Mouse (Mus musculus): Measurements from ENCODE around the gene Pip4k2a. TPM values are rescaled to one million over a fixed set of nuclear protein-coding genes. Genes with fewer than 3 reads are reported as not detected.

Pip4k2a gene
- total RNA-seq, 2 experiments from 2014 or later, result 34.3 to 44.2 TPM

DNA sequence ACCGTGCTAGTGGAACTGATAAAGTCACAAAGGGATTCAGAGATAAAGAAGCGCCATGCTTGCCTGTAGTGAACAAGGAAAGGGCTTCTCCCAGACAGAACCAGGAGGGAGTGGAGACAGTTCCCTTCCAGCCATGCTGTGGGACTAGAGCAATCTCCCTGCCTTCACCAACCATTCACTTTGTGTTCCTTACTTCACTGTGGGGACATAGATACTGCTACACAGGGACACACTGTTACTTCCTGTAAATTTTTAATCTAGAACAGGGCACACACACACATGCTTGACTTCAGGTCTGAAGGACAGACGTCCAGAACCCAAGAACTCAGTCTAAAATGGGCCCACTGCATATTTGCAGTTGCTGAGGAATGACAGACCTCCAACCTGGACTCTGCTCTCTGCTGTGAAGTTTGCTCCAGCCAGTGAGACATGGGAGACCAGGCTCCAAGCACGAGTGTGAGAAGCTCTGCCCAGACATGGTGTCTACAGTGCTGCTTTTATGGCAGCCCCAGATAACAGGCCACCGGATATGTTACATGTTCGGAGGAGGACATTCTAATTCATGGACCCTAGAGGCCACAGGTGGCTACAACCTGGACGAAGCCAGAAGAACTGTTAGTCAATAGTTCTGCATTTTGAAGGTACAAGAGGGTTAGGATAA lies 69.2 kb downstream of the Pip4k2a start:
- intact Hi-C loops (cut with DNase I), result no loop called here
- no peak for DNase-seq

DNA sequence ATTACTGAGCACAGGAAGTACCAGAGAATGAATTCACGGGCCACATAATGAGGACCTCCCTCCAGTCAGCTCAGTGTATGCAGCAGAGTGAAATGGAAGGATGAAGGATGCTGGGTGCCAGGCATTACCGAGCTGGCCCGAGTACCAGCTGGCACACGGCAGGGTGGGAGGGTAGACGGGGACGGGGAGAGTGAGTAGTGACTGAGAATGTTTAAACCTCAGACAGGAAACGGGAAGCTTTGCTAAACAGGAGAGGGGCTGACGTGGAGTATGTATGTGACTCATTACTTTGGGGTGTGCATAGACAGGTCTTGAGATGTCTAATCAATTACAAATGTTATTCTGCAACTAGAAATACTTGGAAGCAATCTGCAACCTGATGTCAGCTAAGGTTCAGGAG lies 69.7 kb downstream of the Pip4k2a start:
- intact Hi-C loops (cut with DNase I), result no loop called here
- DNase-seq, result peak; percentile 48

DNA sequence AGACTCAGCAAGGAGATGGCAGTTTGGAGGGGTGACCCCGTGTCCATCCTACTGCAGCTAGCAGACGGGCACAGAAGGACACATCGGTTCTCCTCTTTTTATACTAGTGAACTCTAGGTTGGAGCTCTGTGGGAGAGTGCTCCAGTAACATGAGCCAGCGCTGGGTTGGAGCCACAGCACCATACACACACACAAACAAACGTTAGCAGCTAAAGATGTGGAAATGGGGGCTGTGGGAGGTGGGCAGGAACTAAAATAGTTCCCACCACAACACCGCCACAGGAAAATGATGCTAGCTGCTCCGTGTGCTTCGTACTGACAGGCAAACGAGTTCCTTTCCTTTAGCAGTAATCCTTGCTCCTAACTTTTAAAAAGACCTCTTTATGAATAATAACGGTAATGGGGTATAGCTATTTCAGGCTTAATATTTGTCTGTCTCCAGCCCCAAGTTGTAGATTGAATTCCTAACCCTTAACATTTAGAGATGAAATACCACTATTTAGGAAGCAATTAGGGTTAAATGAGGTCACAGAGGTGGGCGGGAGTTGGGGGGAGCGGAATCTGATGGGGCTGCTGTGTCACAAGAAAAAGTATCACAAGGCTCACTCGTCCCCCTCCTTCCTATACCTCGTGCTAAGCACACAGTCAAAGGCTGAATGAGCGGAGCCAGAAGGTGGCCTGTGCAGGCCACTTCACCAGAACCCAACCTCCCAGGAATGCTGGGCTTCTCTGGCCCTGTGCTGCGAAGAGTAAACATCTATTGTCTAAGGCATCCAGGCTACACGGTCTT lies 73.9 kb downstream of the Pip4k2a start:
- DNase-seq, result no peak
- intact Hi-C loops (cut with DNase I), result no loop called here

DNA sequence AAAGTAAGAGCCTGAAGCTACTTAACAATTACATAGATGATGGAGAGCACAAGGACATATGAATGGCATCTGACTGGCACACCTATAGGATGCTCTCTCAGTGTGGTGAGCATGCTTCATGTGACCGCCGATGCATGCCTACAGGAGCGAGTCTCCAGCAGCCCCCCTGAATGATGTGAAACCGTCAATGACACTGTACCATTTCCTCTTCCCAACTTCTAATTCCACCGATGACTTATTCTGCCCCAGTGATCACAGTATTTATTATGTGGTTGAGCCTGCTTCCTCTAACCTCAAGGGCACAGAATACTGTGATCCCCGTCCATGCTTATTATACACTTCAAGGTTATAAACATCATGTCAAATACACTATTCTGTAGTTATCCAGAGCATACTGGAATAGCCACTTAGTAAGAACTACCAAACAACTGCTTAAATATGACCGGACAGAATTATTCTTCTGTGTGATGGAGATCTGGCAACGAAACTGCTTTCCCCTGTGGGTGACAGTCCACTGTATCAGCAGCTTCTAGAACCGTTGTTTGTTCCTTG lies 74.8 kb downstream of the Pip4k2a start:
- intact Hi-C loops (cut with DNase I), result no loop called here
- no peak for DNase-seq

DNA sequence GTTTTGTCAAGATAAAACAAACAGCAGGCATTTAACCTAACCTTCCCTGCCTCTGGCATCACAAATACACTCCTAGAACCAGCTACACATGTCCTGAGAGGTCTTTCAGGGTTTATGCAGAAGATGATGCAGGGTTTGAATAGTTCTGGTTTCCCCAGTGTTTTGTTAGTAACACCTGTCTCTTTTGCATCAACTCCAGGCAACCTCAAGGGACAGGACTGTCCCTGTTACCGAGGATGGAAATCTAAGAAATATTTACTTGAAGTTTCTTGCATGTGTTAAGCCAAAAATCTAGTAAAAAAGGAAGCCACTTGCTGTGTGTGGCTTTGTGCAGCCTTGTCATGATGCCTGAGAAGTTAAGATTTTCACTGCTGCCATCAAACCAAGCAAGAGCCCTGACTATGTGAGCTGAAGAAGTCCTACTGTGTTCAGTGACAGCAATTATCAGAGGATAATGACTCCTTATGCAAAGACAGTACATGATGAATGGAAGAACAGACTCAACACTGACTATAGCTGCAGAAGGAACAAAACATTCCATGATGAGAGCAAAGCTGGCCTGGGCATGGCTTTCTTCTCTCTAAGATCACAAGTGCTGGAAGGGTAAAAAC lies 76.3 kb downstream of the Pip4k2a start:
- no peak for DNase-seq
- intact Hi-C loops (cut with DNase I), result no loop called here

DNA sequence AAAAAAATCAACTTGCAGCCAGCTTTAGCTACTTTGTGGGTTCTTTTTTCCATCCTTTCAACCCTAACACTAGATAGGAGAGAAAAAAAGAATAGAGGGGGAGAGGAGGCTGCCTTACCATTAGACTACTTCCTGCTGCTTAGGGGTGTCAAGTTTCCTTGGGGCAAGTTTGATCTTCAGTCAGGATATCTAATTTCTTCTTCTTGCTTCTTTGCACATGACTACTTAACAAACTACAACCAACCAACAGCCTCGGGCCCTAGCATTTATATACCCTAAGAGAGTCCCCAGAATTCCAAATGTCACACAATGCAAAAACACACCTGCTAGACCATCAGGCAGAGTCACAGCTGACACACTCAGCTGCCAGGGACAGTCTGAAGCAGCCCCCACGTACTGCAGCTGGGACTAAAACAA lies 77.5 kb downstream of the Pip4k2a start:
- intact Hi-C loops (cut with DNase I), result no loop called here
- no peak for DNase-seq

DNA sequence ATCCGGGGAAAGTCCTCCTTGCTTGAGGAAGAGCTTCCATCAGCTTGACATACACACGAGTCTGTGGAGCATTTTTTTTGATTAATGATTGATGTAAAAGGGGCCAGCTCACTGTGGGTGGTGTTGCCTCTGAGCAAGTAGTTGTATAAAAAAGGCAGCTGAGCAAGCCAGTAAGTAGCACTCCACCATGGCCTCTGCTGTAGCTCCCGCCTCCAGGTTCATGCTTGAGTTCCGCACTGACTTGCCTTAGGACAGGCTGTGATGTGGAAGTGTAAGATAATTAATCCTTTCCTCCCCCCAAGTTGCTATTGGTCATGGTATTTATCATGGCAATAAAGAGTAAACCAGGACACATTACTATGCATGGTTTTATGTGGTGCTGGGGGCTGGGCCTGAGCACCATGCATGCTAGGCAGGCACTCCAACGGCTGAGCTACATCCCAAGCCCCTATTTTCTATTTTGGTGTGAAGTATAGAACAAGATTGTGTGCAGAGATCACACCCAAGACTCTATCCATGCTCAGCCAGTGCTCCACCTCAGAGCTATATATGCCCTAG lies 78.0 kb downstream of the Pip4k2a start:
- DNase-seq, result no peak
- intact Hi-C loops (cut with DNase I), result no loop called here

DNA sequence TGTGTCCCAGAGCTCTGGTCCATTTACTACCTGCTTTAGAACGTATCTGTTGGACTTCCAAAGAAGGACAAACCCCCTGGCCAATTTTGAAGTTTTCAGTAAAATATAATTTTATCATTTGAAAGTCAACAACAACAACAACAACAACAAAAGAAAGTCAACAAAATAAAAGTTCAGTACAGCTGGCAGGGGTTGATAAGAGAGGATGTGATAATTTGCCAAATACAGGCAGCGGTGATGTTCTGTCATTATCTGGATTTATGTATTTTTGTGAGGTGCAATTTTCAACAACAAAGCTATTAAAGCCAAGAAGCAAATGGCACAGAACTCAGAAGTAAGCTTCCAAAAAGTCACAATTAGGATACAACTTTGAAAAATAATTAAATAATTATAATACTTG lies 80.1 kb downstream of the Pip4k2a start:
- no peak for DNase-seq
- intact Hi-C loops (cut with DNase I), result no loop called here

DNA sequence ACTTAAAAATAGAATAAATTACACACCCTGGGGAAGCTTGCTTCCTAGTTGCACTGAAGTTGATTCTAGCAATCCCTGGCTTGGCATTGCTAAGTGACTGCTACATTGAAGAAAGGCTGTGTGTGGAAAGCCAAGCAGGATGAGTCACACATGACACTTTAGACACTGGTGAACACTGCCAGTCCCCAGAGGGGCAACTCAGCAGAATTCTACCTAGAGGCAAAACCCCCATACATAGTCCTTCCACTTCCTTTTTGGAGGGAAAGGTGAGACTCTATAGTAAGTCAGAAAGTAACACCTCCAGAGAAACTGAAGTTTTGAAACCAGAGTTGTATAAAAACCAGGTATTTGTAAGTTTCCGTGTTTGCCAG lies 80.6 kb downstream of the Pip4k2a start:
- no peak for DNase-seq
- intact Hi-C loops (cut with DNase I), result no loop called here

DNA sequence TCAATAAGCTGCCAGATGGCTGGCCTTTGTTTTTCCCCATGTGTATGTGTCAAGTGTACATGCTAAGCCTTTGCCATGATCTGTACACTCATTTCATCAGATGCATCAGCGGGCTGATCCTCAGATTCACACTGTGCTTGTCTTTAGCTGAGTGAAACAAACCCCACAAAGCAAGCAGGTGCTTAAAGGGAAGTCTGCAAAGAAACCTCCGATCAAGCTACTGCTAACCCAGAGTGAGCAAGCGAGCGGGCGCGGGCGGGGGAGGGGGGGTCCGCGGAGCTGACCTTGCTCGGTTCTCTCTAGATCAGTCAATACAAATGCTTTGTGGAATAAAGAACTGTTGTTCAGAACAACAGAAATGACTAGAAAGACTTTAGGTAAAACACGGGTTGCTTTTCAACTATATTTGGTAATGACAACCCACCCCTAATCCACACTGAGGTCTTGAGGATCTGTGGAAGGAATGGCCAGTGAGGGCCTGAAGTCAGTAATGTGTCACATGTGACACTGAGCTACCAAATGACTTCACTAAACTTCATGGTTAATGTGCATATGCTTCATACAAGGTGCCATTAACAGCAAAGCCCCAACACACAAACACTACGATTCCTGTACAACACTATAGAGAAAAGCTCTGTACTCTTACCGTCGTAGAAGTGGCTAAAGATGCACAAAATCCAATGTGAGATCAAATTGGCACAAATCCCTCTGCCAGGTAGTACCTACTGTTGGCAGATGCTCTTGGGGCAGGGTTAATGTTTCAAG lies 81.1 kb downstream of the Pip4k2a start:
- no peak for DNase-seq
- intact Hi-C loops (cut with DNase I), result no loop called here

DNA sequence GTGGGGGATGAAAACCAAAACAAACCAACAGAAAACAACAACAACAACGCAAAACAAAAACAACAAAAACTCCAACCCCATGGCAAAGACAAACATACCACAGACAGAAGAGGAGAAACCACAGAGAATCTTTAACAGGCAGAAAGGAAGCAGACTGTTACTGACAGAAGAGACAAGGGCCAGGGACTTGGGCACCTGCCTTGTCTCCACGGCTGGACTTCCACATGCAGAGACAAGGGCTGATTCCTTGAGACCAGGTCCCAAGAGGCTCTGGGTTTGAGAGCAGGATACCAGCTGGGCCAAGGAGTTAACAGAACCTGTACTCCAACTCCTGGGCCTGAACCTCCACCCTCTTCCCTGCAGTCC lies 81.9 kb downstream of the Pip4k2a start:
- DNase-seq, result no peak
- intact Hi-C loops (cut with DNase I), result no loop called here

DNA sequence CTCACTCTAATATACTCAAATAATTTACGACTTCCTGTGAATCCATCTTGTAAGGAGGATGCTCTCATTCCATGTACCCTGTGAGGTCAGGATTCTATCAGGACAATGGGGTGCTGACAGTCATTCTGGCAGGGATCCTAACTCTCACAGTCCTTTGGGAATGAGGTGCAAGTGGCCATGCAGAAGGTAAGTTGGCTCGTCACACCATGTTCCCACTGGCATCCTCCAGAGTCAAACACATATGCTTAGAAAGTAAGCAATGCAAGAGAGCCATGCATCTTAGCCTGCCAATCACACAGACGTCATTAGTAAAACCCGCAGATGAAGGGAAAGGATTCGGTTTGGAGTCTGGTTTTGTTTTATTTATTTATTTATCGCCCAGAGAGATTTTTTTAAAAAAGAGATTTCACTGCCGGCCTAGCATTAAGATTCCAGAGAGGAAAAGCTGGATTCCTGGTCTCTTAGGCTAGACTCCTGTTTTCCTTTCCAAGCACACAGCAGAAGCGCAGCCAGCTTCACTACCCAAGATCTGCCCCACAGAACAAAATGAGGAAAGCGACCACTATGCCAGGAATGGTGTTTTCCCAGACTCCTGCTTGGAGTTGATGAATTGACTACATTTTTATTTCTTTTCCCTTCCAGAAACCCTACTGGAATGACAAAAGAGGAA lies 82.4 kb downstream of the Pip4k2a start:
- DNase-seq, result no peak
- intact Hi-C loops (cut with DNase I), result no loop called here

DNA sequence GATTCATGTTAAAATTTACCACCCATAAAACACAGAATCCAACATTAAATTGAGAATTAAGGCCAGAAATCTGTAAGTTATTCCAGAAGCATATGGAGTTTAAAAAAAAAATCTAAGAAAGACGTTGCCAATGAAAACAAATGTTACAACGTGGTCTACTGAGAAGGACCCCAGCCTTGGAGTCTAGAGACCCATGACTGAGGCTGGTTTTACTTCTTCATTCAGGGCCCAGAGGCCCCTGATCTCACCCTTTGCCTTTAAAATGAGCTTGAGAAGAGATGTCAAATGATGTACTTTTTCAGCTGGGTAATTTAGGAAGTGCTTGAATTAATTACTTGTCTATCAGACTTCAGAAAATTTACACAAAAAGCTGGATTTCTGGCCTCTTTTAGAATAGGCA lies 83.2 kb downstream of the Pip4k2a start:
- DNase-seq, result no peak
- intact Hi-C loops (cut with DNase I), result no loop called here

DNA sequence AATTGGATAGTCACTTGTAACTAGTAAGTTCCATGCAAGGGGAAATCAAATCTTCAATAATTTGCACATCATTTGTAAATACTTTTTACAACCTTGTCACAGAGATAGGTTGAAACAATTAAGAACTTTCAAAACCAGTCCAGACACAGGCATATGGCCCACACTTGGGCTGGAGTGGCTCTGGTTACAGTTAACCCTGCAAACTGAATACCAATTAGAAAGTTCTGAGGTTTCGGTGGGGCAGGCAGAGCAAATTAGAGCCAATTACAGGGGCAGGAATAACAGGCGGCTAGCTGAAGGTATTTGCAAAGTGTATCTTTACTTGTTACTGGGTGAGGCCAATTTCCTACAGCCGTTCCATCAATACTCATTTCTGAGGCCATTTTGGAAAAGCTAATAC lies 84.3 kb downstream of the Pip4k2a start:
- intact Hi-C loops (cut with DNase I), result no loop called here
- DNase-seq, result no peak

DNA sequence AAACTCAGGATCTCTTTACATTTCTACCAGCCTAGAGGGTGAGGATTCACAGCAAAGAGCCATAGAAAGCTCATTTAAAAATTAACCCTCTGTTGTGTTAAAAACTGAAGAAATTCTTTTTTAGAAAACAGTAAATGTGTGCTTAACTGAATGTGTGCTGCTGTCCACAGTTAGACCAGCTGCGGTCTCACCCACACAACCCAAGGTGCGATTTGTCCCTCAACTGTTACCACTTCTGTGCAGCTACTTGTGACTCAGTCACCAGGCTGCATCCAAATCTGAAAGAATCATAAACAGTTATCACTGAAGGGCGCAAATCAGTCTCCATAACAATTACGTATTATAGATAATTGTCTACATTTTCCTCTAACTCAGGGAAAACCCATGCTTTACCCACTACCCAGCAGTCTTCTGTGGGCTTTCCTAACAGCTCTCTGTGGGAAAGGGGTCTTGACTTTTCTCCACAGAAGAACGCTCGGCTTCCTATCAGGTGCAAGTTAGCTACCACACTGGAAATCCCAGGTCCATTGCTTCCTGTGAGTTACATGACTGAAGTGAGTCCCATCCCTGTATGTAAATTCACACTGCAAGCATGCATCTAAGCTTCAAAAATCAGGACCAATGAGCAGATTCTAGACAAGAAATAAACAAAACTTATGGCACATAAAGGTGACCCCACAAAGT lies 86.5 kb downstream of the Pip4k2a start:
- intact Hi-C loops (cut with DNase I), result no loop called here
- no peak for DNase-seq

DNA sequence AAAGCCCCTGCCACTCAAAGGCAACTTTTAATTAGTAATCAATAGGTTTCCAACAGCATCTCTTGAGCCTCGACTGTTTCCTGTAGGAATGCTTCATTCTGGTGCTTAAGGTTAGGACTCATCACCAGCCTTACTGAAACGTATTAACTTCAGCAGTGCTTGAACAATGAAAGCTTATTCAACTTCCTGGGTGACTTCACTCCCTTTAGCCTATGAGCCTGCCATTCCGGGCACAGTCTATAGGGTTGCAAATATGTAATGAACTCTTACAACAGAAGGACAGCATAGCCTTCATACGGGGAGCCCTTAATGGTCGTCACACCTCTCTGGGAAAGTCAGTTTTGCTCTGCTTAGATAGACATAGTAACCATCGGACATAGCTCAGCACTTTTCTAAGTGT lies 87.7 kb downstream of the Pip4k2a start:
- no peak for DNase-seq
- intact Hi-C loops (cut with DNase I), result no loop called here

DNA sequence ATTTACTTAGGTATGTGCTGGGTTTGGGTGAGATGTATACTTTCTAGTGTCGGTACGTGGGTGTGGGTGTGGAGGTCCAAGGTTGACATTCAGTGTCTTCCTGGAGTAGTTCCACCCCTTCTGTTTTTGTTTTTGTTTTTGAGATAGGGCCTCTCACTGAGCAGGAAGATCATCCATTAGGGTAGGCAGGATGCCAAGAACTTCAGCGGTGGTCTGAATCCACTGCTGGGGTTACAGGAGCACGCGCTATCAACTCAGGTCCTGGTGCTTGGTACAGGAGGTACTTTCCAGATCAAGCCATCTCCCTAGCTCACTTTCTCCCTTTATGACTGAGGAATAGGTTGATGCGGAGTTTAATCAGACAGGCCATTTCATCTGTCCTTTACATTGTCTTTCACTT lies 88.2 kb downstream of the Pip4k2a start:
- intact Hi-C loops (cut with DNase I), result no loop called here
- no peak for DNase-seq

DNA sequence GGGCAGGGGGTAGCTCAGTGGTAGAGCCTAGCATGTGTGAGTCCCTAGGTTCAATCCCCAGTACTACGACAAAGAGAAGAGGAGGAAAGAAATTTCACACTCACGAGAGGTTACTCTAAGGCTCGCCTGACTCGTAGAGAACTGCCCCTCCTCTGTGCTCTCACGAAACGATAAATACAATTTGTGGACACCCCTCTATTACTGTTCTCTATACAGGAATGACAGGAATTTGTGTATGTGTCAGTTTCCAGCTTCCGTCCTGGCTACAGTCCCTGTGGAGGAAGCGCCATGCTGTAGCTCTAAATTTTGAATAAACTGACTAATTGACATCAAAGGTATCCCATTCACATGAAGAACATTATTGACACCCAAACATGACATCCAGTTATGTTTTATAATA lies 90.7 kb downstream of the Pip4k2a start:
- DNase-seq, result no peak
- intact Hi-C loops (cut with DNase I), result no loop called here

DNA sequence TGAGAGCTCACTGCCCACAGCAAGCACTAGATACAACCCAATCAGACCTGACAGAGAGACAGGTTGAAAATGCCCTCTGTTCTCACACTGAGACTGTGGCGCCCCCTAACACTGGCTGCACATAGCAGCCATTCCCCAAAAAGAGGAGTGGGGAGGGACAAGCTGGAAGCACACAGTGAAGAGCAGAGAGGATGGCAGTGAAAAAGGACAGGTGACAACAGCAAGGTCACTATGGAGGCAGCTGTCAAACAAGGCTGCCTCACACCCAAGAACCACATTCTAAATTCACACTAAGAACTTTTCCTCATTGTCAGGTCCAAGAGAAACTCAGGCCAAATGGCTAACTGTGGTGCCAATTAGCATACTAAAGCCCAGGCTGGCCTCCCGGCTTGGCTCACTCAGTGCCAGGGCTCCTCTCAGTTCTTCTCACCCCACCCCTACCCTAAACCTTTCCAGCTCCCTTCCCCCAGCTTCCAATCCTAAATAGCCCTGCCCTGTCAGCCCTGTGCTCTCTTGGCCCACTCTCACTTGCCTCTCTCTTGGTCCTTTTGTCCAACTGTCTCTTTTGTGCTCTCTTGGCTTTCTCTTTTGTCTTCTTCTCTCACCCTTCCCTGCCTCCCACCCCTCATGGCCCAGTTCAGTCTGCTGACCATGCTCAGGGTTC lies 91.4 kb downstream of the Pip4k2a start:
- intact Hi-C loops (cut with DNase I), result no loop called here
- DNase-seq, result peak; percentile 52

All from left cerebral cortex, postnatal 4 days (tissue).